Mouse (Mus musculus) embryonic fibroblast, embryonic 13.5 days (primary cell): Measurements from ENCODE around the gene Gm3417. TPM values are rescaled to one million over a fixed set of nuclear protein-coding genes. Genes with fewer than 3 reads are reported as not detected.

ENCODE experiments used
- H3K27ac ChIP-seq: 2 replicates; pipeline ENCODE4 v1.5.1; 2012; ENCODE audit warnings: low read length, control low read depth, inconsistent platforms; ENCODE audit not compliant: insufficient read depth
- H3K4me1 ChIP-seq: 2 replicates; pipeline ENCODE4 v1.6.1; 2011; ENCODE audit warnings: low read length; ENCODE audit not compliant: control insufficient read depth, insufficient read depth
- H3K4me3 ChIP-seq: 2 replicates; pipeline ENCODE4 v1.5.1; 2011; ENCODE audit warnings: mild to moderate bottlenecking, control low read depth, low read length; ENCODE audit not compliant: insufficient read depth
- CTCF ChIP-seq: IDR thresholded peaks from 2 replicates; pipeline ENCODE4 v1.5.1; 2011; ENCODE audit warnings: mild to moderate bottlenecking, control low read depth, low read length, moderate library complexity, borderline replicate concordance; ENCODE audit not compliant: insufficient read depth
- POLR2A ChIP-seq: IDR thresholded peaks from 2 replicates; pipeline ENCODE4 v1.6.1; 2011; ENCODE audit warnings: low read depth, mild to moderate bottlenecking, control low read depth, low read length, moderate library complexity
- polyA plus RNA-seq: library from polyadenylated mRNA; stranded (reverse); fragments of >200 nt; gene quantifications from 2 replicates; pipeline ENCODE4 v1.2.4, GENCODE M21; 2011; ENCODE audit warnings: low read depth; ENCODE audit not compliant: missing spikeins, insufficient read length

Gm3417 gene
- polyA plus RNA-seq, 1 experiment, result not detected

DNA sequence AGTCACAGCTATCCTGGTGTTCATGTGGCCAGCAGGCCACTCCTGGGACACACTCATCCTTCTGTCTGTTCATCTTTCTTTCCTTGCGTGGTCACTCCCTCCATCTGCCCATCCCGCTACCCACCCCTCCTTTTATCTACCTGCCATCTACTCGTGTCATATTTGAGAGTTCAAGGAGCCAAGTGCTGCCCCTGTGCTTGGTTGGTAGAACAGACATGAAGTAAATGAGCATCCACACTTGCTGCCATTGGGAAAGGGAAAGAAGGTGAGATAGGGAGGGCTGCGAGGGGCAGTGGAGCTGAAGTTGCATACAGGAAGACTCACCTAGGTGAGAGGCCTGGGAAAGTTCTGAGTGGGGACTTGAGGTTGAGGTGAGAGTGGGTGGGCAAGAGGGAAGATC is 64.2 kb downstream of the Gm3417 start:
- TF ChIP-seq CTCF, result no peak
- TF ChIP-seq POLR2A, result no peak
- Histone ChIP-seq H3K4me1 (no peaks in the 10 kb centered on the region), H3K27ac (no peak overlapping the region), H3K4me3 (no peak overlapping the region)

Other genes starting within 250 kb of the Gm3417 start
- gene Wdr27, start 35.6 kb downstream of the Gm3417 start, polyA plus RNA-seq, result 1.7 and 3.3 TPM in 2 replicates
- 35.5 and 43.6 TPM in 2 replicates for gene 1600012H06Rik, start 35.6 kb downstream of the Gm3417 start, polyA plus RNA-seq
- gene Phf10, start 17.5 kb downstream of the Gm3417 start, polyA plus RNA-seq, result 92.6 and 136 TPM in 2 replicates
- gene 9030025P20Rik, start 322 bp downstream of the Gm3417 start, polyA plus RNA-seq, result 5.3 and 6.7 TPM in 2 replicates
- 3.2 and 3.3 TPM in 2 replicates for gene Gm3435, start 31.4 kb upstream of the Gm3417 start, polyA plus RNA-seq
- gene Ermard, start 62.4 kb upstream of the Gm3417 start, polyA plus RNA-seq, result 47.8 and 67.9 TPM in 2 replicates
- gene Tcte3, start 62.7 kb upstream of the Gm3417 start, polyA plus RNA-seq, result not detected in 2 replicates
- gene Gm3448, start 62.7 kb upstream of the Gm3417 start, polyA plus RNA-seq, result 1.1 and 1.6 TPM in 2 replicates